Mouse (Mus musculus) thymus, postnatal 10 days (tissue): ENCODE data around the gene Zbtb32.

Experiments
- DNase-seq, 2 experiments: peaks; one replicate each; pipeline ENCODE4 v3.0.0; 2021; ENCODE audit warnings: low spot score in 2 of 2

Gene Zbtb32

GRCm38 (mm10) chr7:30600651-30601050 is 1.9 kb upstream of the Zbtb32 start:
- DNase-seq: no peak

GRCm38 (mm10) chr7:30599933-30600353 is 1.2 kb upstream of the Zbtb32 start:
- peak; percentile 54 to 61 for DNase-seq

GRCm38 (mm10) chr7:30596811-30597210 is 1.9 kb downstream of the Zbtb32 start:
- no peak for DNase-seq

- DNase-seq: no peak
Observed at GRCm38 (mm10) chr7:30596093-30596492, 2.6 kb downstream of the Zbtb32 start.

GRCm38 (mm10) chr7:30594510-30595024 is 4.1 kb downstream of the Zbtb32 start:
- no peak for DNase-seq

GRCm38 (mm10) chr7:30593579-30594509 is 4.9 kb downstream of the Zbtb32 start:
- DNase-seq: no peak

GRCm38 (mm10) chr7:30592772-30593423 is 5.8 kb downstream of the Zbtb32 start:
- DNase-seq: no peak

GRCm38 (mm10) chr7:30591605-30591951 is 7.1 kb downstream of the Zbtb32 start:
- DNase-seq: no peak

- no peak for DNase-seq
Observed at GRCm38 (mm10) chr7:30590927-30591604, 7.6 kb downstream of the Zbtb32 start.

- DNase-seq: peak; percentile 76 to 88
Observed at GRCm38 (mm10) chr7:30589435-30590301, 9.0 kb downstream of the Zbtb32 start.

- peak; percentile 86 to 91 for DNase-seq
Observed at GRCm38 (mm10) chr7:30588676-30589434, 9.9 kb downstream of the Zbtb32 start, which contains the start of gene Kmt2b. Kmt2b (minus strand) TSS chr7:30588726.

GRCm38 (mm10) chr7:30587842-30588667 is 10.7 kb downstream of the Zbtb32 start:
- peak; percentile 51 to 56 for DNase-seq

GRCm38 (mm10) chr7:30586455-30587020 is 12.2 kb downstream of the Zbtb32 start:
- DNase-seq: no peak

- no peak for DNase-seq
Observed at GRCm38 (mm10) chr7:30585170-30585569, 13.5 kb downstream of the Zbtb32 start.

GRCm38 (mm10) chr7:30584339-30584738 is 14.4 kb downstream of the Zbtb32 start:
- no peak for DNase-seq

- no peak for DNase-seq
Observed at GRCm38 (mm10) chr7:30581547-30581946, 17.2 kb downstream of the Zbtb32 start.

- DNase-seq: no peak
Observed at GRCm38 (mm10) chr7:30579950-30580349, 18.8 kb downstream of the Zbtb32 start.

GRCm38 (mm10) chr7:30572969-30573368 is 25.7 kb downstream of the Zbtb32 start:
- DNase-seq: no peak

GRCm38 (mm10) chr7:30572389-30572788 is 26.3 kb downstream of the Zbtb32 start:
- no peak for DNase-seq
